ENCODE assay signal across 34 mouse cellular contexts in the genomic region with DNA sequence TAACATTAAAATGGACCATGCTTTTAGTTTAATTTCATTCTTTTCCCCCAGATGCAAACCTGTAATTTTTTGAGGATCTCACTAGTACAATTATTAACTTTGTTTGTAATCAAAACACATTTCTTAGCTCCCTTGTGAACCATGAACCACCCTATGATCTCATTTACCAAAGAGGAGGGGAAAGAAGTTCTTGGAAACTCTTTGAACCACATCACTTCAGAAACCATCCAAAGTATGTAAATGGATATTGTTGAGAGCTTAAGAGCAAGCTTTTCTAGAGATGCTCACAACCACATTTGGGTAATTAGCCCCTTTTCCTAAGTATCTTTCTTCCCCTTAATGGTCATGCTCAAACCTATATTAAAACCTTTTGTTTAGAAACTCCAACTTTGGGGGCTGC. TPM values are rescaled to one million over a fixed set of nuclear protein-coding genes. Genes with fewer than 3 reads are reported as not detected.
"Had no signal": no experiment of that assay in that cellular context is flagged by ENCODE, and none has a peak within 500 bp of the region (broad histone marks: within the 10 kb centered on the region; RNA-seq: fewer than 3 reads in every experiment).

No protein-coding gene starts in this region.

- DNase-seq: left cerebral cortex, postnatal 4 days; liver; liver, embryonic 13.5 days; liver, postnatal 0 days; lung, adult 18-20 months; lung, adult 2 months; lung, embryonic 14.5 days; lung, postnatal 10 days; lung, postnatal 14 days; lung, postnatal 36 days; lung, postnatal 4 days; midbrain, embryonic 14.5 days had no signal

- H3K27me3 ChIP-seq: limb, embryonic 12.5 days; limb, embryonic 13.5 days; limb, embryonic 15.5 days; liver, embryonic 12.5 days; liver, embryonic 13.5 days; liver, embryonic 15.5 days; lung, embryonic 15.5 days; midbrain, embryonic 12.5 days; midbrain, embryonic 13.5 days; midbrain, embryonic 15.5 days; neural tube, embryonic 12.5 days; neural tube, embryonic 13.5 days had no signal

- H3K9me3 ChIP-seq: limb, embryonic 10.5 days; limb, embryonic 13.5 days; limb, embryonic 15.5 days; liver, embryonic 12.5 days; liver, embryonic 13.5 days; liver, embryonic 15.5 days; lung, embryonic 15.5 days; midbrain, embryonic 10.5 days; midbrain, embryonic 12.5 days; midbrain, embryonic 13.5 days; midbrain, embryonic 15.5 days; neural tube, embryonic 12.5 days; neural tube, embryonic 13.5 days had no signal

- H3K27ac ChIP-seq: limb, embryonic 10.5 days; limb, embryonic 12.5 days; limb, embryonic 13.5 days; limb, embryonic 15.5 days; liver, embryonic 12.5 days; liver, embryonic 13.5 days; liver, embryonic 14.5 days; liver, embryonic 15.5 days; lung, embryonic 15.5 days; macrophage; midbrain, embryonic 10.5 days; midbrain, embryonic 12.5 days; midbrain, embryonic 13.5 days; midbrain, embryonic 15.5 days; neural tube, embryonic 12.5 days; neural tube, embryonic 13.5 days had no signal

- H3K4me1 ChIP-seq: limb, embryonic 12.5 days; limb, embryonic 13.5 days; limb, embryonic 15.5 days; midbrain, embryonic 10.5 days; midbrain, embryonic 12.5 days; midbrain, embryonic 13.5 days; midbrain, embryonic 15.5 days; neural tube, embryonic 12.5 days; neural tube, embryonic 13.5 days had no signal

- H3K36me3 ChIP-seq: limb, embryonic 10.5 days; limb, embryonic 12.5 days; limb, embryonic 13.5 days; limb, embryonic 15.5 days; lung, embryonic 15.5 days; midbrain, embryonic 10.5 days; midbrain, embryonic 12.5 days; midbrain, embryonic 13.5 days; midbrain, embryonic 15.5 days; neural tube, embryonic 12.5 days; neural tube, embryonic 13.5 days had no signal

- ATAC-seq: liver, embryonic 12.5 days; liver, postnatal 0 days; lung, postnatal 0 days; midbrain, embryonic 13.5 days; midbrain, embryonic 15.5 days; midbrain, embryonic 16.5 days had no signal

- H3K4me2 ChIP-seq: limb, embryonic 12.5 days; limb, embryonic 13.5 days; limb, embryonic 15.5 days; liver, embryonic 11.5 days; liver, embryonic 12.5 days; liver, embryonic 13.5 days; liver, embryonic 15.5 days; lung, embryonic 14.5 days; lung, embryonic 15.5 days; midbrain, embryonic 11.5 days; midbrain, embryonic 12.5 days; midbrain, embryonic 13.5 days; midbrain, embryonic 15.5 days; neural tube, embryonic 12.5 days; neural tube, embryonic 13.5 days had no signal

- H3K9ac ChIP-seq: limb, embryonic 12.5 days; limb, embryonic 13.5 days; limb, embryonic 15.5 days; liver, embryonic 12.5 days; liver, embryonic 13.5 days; liver, embryonic 14.5 days; liver, embryonic 15.5 days; liver, postnatal 0 days; lung, embryonic 14.5 days; lung, embryonic 15.5 days; midbrain, embryonic 12.5 days; midbrain, embryonic 13.5 days; midbrain, embryonic 15.5 days; neural tube, embryonic 12.5 days; neural tube, embryonic 13.5 days had no signal

- H3K4me3 ChIP-seq: limb, embryonic 10.5 days; limb, embryonic 12.5 days; limb, embryonic 13.5 days; limb, embryonic 15.5 days; liver, embryonic 12.5 days; liver, embryonic 13.5 days; liver, embryonic 15.5 days; lung, embryonic 15.5 days; megakaryocyte, embryonic 14.5 days; midbrain, embryonic 10.5 days; midbrain, embryonic 12.5 days; midbrain, embryonic 13.5 days; midbrain, embryonic 15.5 days; myocyte; neural tube, embryonic 12.5 days; neural tube, embryonic 13.5 days had no signal

RNA-seq across cellular contexts. Expression of a gene that starts 37.1 kb away (rescaled TPM):
- total RNA-seq: monocyte, adult 5-6 weeks had no signal
